Mouse (Mus musculus) embryo, embryonic 10 days (tissue): Measurements from ENCODE around the gene Osbpl3.

Experiments used
- DNase-seq: peaks from one replicate; pipeline ENCODE4 v3.0.0-alpha.2; 2015; ENCODE audit warnings: low spot score

The Osbpl3 gene

GRCm38 (mm10) chr6:50400234-50400633 is 55.8 kb downstream of the Osbpl3 start:
- no peak for DNase-seq

GRCm38 (mm10) chr6:50399427-50400195 is 56.4 kb downstream of the Osbpl3 start:
- no peak for DNase-seq

- no peak for DNase-seq
Observed at GRCm38 (mm10) chr6:50398324-50398723, 57.7 kb downstream of the Osbpl3 start.

GRCm38 (mm10) chr6:50397116-50397515 is 58.9 kb downstream of the Osbpl3 start:
- DNase-seq = no peak

- no peak for DNase-seq
Observed at GRCm38 (mm10) chr6:50395641-50396312, 60.2 kb downstream of the Osbpl3 start.

- DNase-seq = no peak
Observed at GRCm38 (mm10) chr6:50394432-50394831, 61.6 kb downstream of the Osbpl3 start.

- DNase-seq = no peak
Observed at GRCm38 (mm10) chr6:50393960-50394359, 62.0 kb downstream of the Osbpl3 start.

GRCm38 (mm10) chr6:50391951-50392350 is 64.0 kb downstream of the Osbpl3 start:
- DNase-seq = no peak

- DNase-seq = no peak
Observed at GRCm38 (mm10) chr6:50390313-50390712, 65.7 kb downstream of the Osbpl3 start.

- DNase-seq = no peak
Observed at GRCm38 (mm10) chr6:50387629-50388028, 68.4 kb downstream of the Osbpl3 start.

GRCm38 (mm10) chr6:50386497-50386896 is 69.5 kb downstream of the Osbpl3 start:
- DNase-seq = no peak

- no peak for DNase-seq
Observed at GRCm38 (mm10) chr6:50385451-50386013, 70.5 kb downstream of the Osbpl3 start.

GRCm38 (mm10) chr6:50382711-50383110 is 73.3 kb downstream of the Osbpl3 start:
- no peak for DNase-seq

- no peak for DNase-seq
Observed at GRCm38 (mm10) chr6:50382196-50382595, 73.8 kb downstream of the Osbpl3 start.

GRCm38 (mm10) chr6:50381504-50382091 is 74.4 kb downstream of the Osbpl3 start:
- DNase-seq = no peak

GRCm38 (mm10) chr6:50379740-50380139 is 76.3 kb downstream of the Osbpl3 start:
- DNase-seq = no peak

GRCm38 (mm10) chr6:50379136-50379535 is 76.9 kb downstream of the Osbpl3 start:
- DNase-seq = no peak

GRCm38 (mm10) chr6:50377742-50378720 is 78.0 kb downstream of the Osbpl3 start:
- DNase-seq = peak; percentile 20

- no peak for DNase-seq
Observed at GRCm38 (mm10) chr6:50376684-50377083, 79.3 kb downstream of the Osbpl3 start.

- DNase-seq = no peak
Observed at GRCm38 (mm10) chr6:50372516-50373424, 83.2 kb downstream of the Osbpl3 start.
